ENCODE assay signal across 17 mouse cellular contexts in genomic region chr10:95399689-95400354, GRCm38 (mm10). TPM values are rescaled to one million over a fixed set of nuclear protein-coding genes. Genes with fewer than 3 reads are reported as not detected.
DNase-seq lines count a peak whose midpoint lies in the region; ATAC-seq and TF ChIP-seq lines count a peak whose summit lies in the region.
"Had no signal": no experiment of that assay in that cellular context is flagged by ENCODE, and none has a peak within 500 bp of the region (broad histone marks: within the 10 kb centered on the region; RNA-seq: fewer than 3 reads in every experiment).

No protein-coding gene starts in this region.

- TF ChIP-seq EP300 in lung, postnatal 0 days (IDR thresholded peaks at IDR 0.05) = peak; percentile 60

- H3K4me3 ChIP-seq in heart, embryonic 12.5 days = no peak overlapping the region
- no peak overlapping the region for H3K4me3 ChIP-seq in intestine, embryonic 14.5 days (ENCODE audit: low read depth, low read length)
- H3K4me3 ChIP-seq in intestine, postnatal 0 days (ENCODE audit: low read depth, low read length) = no peak overlapping the region
- H3K4me3 ChIP-seq in lung, postnatal 0 days (ENCODE audit: low read depth, low read length) = no peak overlapping the region
- H3K4me3 ChIP-seq: embryonic facial prominence, embryonic 12.5 days had no signal

- no peak overlapping the region for H3K4me2 ChIP-seq in heart, embryonic 12.5 days
- H3K4me2 ChIP-seq in intestine, embryonic 14.5 days (ENCODE audit: low read length) = 0 out of 2 replicates have a peak overlapping the region, but pooled peaks have one; percentile 0
- no peak overlapping the region for H3K4me2 ChIP-seq in intestine, postnatal 0 days (replicated peaks; ENCODE audit: low read depth)
- 0 out of 2 replicates have a peak overlapping the region, but pooled peaks have one; percentile 19 for H3K4me2 ChIP-seq in lung, postnatal 0 days (replicated peaks; ENCODE audit: low read depth, low read length)

- no peak overlapping the region for H3K9ac ChIP-seq in heart, embryonic 12.5 days
- H3K9ac ChIP-seq in intestine, embryonic 14.5 days (ENCODE audit: low read length) = no peak overlapping the region
- no peak overlapping the region for H3K9ac ChIP-seq in intestine, postnatal 0 days (ENCODE audit: low read depth, low read length)
- no peak overlapping the region for H3K9ac ChIP-seq in lung, postnatal 0 days (replicated peaks; ENCODE audit: low read depth)
- H3K9ac ChIP-seq: embryonic facial prominence, embryonic 12.5 days; hindbrain, embryonic 15.5 days; liver, embryonic 14.5 days had no signal

- H3K9me3 ChIP-seq in heart, embryonic 12.5 days (replicated peaks) = no peaks in the 10 kb centered on the region
- H3K9me3 ChIP-seq in intestine, embryonic 14.5 days (ENCODE audit: control insufficient read depth, low read length) = no peaks in the 10 kb centered on the region
- H3K9me3 ChIP-seq in intestine, postnatal 0 days (ENCODE audit: control insufficient read depth) = no peaks in the 10 kb centered on the region
- H3K9me3 ChIP-seq in lung, postnatal 0 days (ENCODE audit: low read length) = no peaks in the 10 kb centered on the region
- H3K9me3 ChIP-seq: embryonic facial prominence, embryonic 12.5 days; hindbrain, embryonic 15.5 days had no signal

- no peak for TF ChIP-seq CTCF in intestine, postnatal 0 days (IDR thresholded peaks at IDR 0.05; ENCODE audit: low read depth)
- TF ChIP-seq CTCF in lung, postnatal 0 days (IDR thresholded peaks at IDR 0.05) = no peak

- peaks cover 23% of the 10 kb centered on the region; the same call in 1 of the 2 replicates for H3K4me1 ChIP-seq in heart, embryonic 12.5 days (replicated peaks)
- peaks cover 19% of the 10 kb centered on the region; the same call in 1 of the 2 replicates for H3K4me1 ChIP-seq in intestine, embryonic 14.5 days (replicated peaks; ENCODE audit: control insufficient read depth, insufficient read depth, low read length)
- H3K4me1 ChIP-seq in intestine, postnatal 0 days (replicated peaks; ENCODE audit: control insufficient read depth, insufficient read depth, low read length) = no peaks in the 10 kb centered on the region
- peaks cover 14% of the 10 kb centered on the region; the same call in 1 of the 2 replicates for H3K4me1 ChIP-seq in lung, postnatal 0 days (ENCODE audit: insufficient read depth, low read depth, low read length)

- no peak overlapping the region for H3K27ac ChIP-seq in heart, embryonic 12.5 days (ENCODE audit: poor library complexity, severe bottlenecking)
- no peak overlapping the region for H3K27ac ChIP-seq in intestine, embryonic 14.5 days (ENCODE audit: low read depth)
- H3K27ac ChIP-seq in intestine, postnatal 0 days (ENCODE audit: low read depth, low read length) = no peak overlapping the region
- peak overlapping the region; percentile 55 for H3K27ac ChIP-seq in lung, postnatal 0 days (ENCODE audit: low read length)
- H3K27ac ChIP-seq: embryonic facial prominence, embryonic 12.5 days; liver, embryonic 14.5 days had no signal

- ATAC-seq in heart, embryonic 12.5 days (ENCODE audit: insufficient number of reproducible peaks, low FRiP score) = no peak
- ATAC-seq in intestine, embryonic 14.5 days (replicated peaks; ENCODE audit: low FRiP score, low TSS enrichment, low read depth) = no peak
- ATAC-seq in intestine, postnatal 0 days = no peak
- peak; percentile 32; the same call in 1 of the 2 replicates for ATAC-seq in lung, postnatal 0 days
- ATAC-seq: Patski had no signal

- H3K27me3 ChIP-seq in heart, embryonic 12.5 days (replicated peaks) = 0 out of 2 replicates have a peak, but pooled peaks cover 3% of the 10 kb centered on the region
- no peaks in the 10 kb centered on the region for H3K27me3 ChIP-seq in intestine, embryonic 14.5 days (replicated peaks; ENCODE audit: control insufficient read depth, insufficient read depth, low read length)
- H3K27me3 ChIP-seq in intestine, postnatal 0 days (replicated peaks; ENCODE audit: control insufficient read depth, insufficient read depth, low read length) = no peaks in the 10 kb centered on the region
- H3K27me3 ChIP-seq in lung, postnatal 0 days (replicated peaks; ENCODE audit: insufficient read depth, low read length) = no peaks in the 10 kb centered on the region
- H3K27me3 ChIP-seq: embryonic facial prominence, embryonic 12.5 days; hindbrain, embryonic 15.5 days; Patski had no signal

- H3K36me3 ChIP-seq in heart, embryonic 12.5 days = peaks cover 7% of the 10 kb centered on the region; the same call in 1 of the 2 replicates
- no peaks in the 10 kb centered on the region for H3K36me3 ChIP-seq in intestine, embryonic 14.5 days (ENCODE audit: control insufficient read depth, insufficient read depth, low read length)
- H3K36me3 ChIP-seq in intestine, postnatal 0 days (ENCODE audit: control insufficient read depth, insufficient read depth) = no peaks in the 10 kb centered on the region; the same call in 1 of the 2 replicates
- 0 out of 2 replicates have a peak, but pooled peaks cover 6% of the 10 kb centered on the region for H3K36me3 ChIP-seq in lung, postnatal 0 days (ENCODE audit: insufficient read depth, low read length)
- H3K36me3 ChIP-seq: embryonic facial prominence, embryonic 12.5 days; hindbrain, embryonic 15.5 days had no signal

- WGBS in heart, embryonic 12.5 days = 41% methylated on average over 13 of the region's 13 CpGs
- WGBS in intestine, embryonic 14.5 days = 28% methylated on average over 13 of the region's 13 CpGs
- 53% methylated on average over 13 of the region's 13 CpGs for WGBS in intestine, postnatal 0 days
- WGBS in lung, postnatal 0 days = 19% methylated on average over 13 of the region's 13 CpGs

- peak; percentile 91 for DNase-seq in heart, adult 11 months
- DNase-seq in intestine, embryonic 14.5 days (ENCODE audit: low spot score) = no peak
- peak; percentile 59 for DNase-seq in adipocyte (ENCODE audit: low spot score)
- DNase-seq in lung, postnatal 0 days (ENCODE audit: low spot score) = peak; percentile 76
- no peak for DNase-seq in thymus, adult 18-20 months
- no peak for DNase-seq in spleen, postnatal 36 days (ENCODE audit: low spot score in 2 of 2)
- DNase-seq: B cell, adult 2 months; cerebellum, postnatal 36 days; kidney, adult 9 months; right cerebral cortex, postnatal 25 days; thymus, postnatal 14 days had no signal

RNA-seq across cellular contexts. Expression of gene Socs2, which starts 17.2 kb away (rescaled TPM):
- polyA plus RNA-seq in heart, embryonic 12.5 days (2016; fragmentation: Nextera tagmentation; extraction: Ambion mirVana) = 47.7 and 49.0 TPM in 2 replicates
- polyA plus RNA-seq in intestine, embryonic 14.5 days (2014; fragmentation: Nextera tagmentation; extraction: Ambion mirVana) = 47.1 and 52.7 TPM in 2 replicates
- polyA plus RNA-seq in intestine, postnatal 0 days (2015; fragmentation: Nextera tagmentation; extraction: Ambion mirVana) = 158 and 160 TPM in 2 replicates
- polyA plus RNA-seq in lung, postnatal 0 days (2015; fragmentation: Nextera tagmentation; extraction: Ambion mirVana) = 333 and 396 TPM in 2 replicates

Comparison
In these comparisons a context has a peak if more than half of its experiments do, and no peak if none do; other contexts are left out.
1. H3K4me2 ChIP-seq: peak in intestine, embryonic 14.5 days (single experiment) and lung, postnatal 0 days (single experiment); none in heart, embryonic 12.5 days (single experiment) and intestine, postnatal 0 days (single experiment).
2. DNase-seq: peak in heart, adult 11 months (single experiment), adipocyte (single experiment) and lung, postnatal 0 days (single experiment); none in intestine, embryonic 14.5 days (single experiment), thymus, adult 18-20 months (0 of 2) and spleen, postnatal 36 days (0 of 2).